Mouse (Mus musculus) liver, embryonic 14.5 days (tissue): ENCODE measurements at regions not wholly inside any gene's neighbourhood (a gene's known extent, or its start where the extent isn't known, plus 50 kb on each side); places are given as distances from the start of the nearest gene placed in this dataset.

Source experiments
- ATAC-seq: fragments of 200-750 bp; cut with Nextera tagmentation; 2 replicates; pipeline ENCODE4 v1.8.0; 2017; ENCODE audit warnings: moderate number of reproducible peaks, mild to moderate bottlenecking, moderate library complexity; ENCODE audit not compliant: insufficient read depth
- DNase-seq, 3 experiments: peaks; one replicate each; pipeline ENCODE4 v3.0.0-alpha.2; 2012 to 2013; ENCODE audit warnings: low read depth in 3 of 3, low spot score in 3 of 3
- H3K27ac ChIP-seq: fragments of 300-500 bp; sonication (generic); 2 replicates; pipeline ENCODE4 v1.5.1; 2014; ENCODE audit warnings: moderate library complexity, mild to moderate bottlenecking, control low read depth, inconsistent platforms
- H3K27me3 ChIP-seq: fragments of 300-500 bp; sonication (generic); 2 replicates; pipeline ENCODE4 v1.6.1; 2014; ENCODE audit warnings: mild to moderate bottlenecking, low read length, moderate library complexity; ENCODE audit not compliant: control insufficient read depth, insufficient read depth
- H3K36me3 ChIP-seq: fragments of 300-500 bp; sonication (generic); replicated peaks from 2 replicates; pipeline ENCODE4 v1.6.1; 2014; ENCODE audit warnings: low read depth; ENCODE audit not compliant: control insufficient read depth, insufficient read depth
- H3K4me1 ChIP-seq, 2 experiments: fragments of 200-500 bp in 1 of 2; fragments of 300-500 bp in 1 of 2; sonication (generic) in 1 of 2; replicated peaks; 2 replicates each; pipeline ENCODE4 v1.6.1; 2012 to 2014; ENCODE audit warnings: antibody characterized with exemption in 1 of 2, inconsistent platforms in 1 of 2, low read length in 1 of 2; ENCODE audit not compliant: control insufficient read depth in 2 of 2, insufficient read depth in 2 of 2
- H3K4me2 ChIP-seq: fragments of 300-500 bp; sonication (generic); 2 replicates; pipeline ENCODE4 v1.6.1; 2014; ENCODE audit warnings: low read depth, mild to moderate bottlenecking, control low read depth, moderate library complexity
- H3K4me3 ChIP-seq, 2 experiments: fragments of 200-500 bp in 1 of 2; fragments of 300-500 bp in 1 of 2; sonication (generic) in 1 of 2; 2 replicates each; pipeline ENCODE4 v1.5.1; 2012 to 2014; ENCODE audit warnings: low read depth in 2 of 2, low read length in 2 of 2, mild to moderate bottlenecking in 2 of 2, control low read depth in 1 of 2, inconsistent platforms in 1 of 2, moderate library complexity in 1 of 2; ENCODE audit not compliant: insufficient read depth in 1 of 2
- H3K9ac ChIP-seq: fragments of 300-500 bp; sonication (generic); replicated peaks from 2 replicates; pipeline ENCODE4 v1.6.1; 2014; ENCODE audit warnings: mild to moderate bottlenecking, control low read depth, moderate library complexity
- H3K9me3 ChIP-seq: fragments of 300-500 bp; sonication (generic); 2 replicates; pipeline ENCODE4 v1.6.1; 2016; ENCODE audit warnings: low read length, mixed read lengths; ENCODE audit not compliant: control insufficient read depth
- CTCF ChIP-seq: IDR thresholded peaks from 2 replicates; pipeline ENCODE4 v1.5.1; 2016; ENCODE audit warnings: antibody characterized with exemption, low read depth, control low read depth
- EP300 ChIP-seq: IDR thresholded peaks from 2 replicates; pipeline ENCODE4 v1.6.1; 2016; ENCODE audit warnings: antibody characterized with exemption, low read depth
- WGBS: fragments of 180-500 bp; shearing (Covaris S2); extraction: QIAGEN DNeasy Blood & Tissue Kit; methylation state at CpG from one replicate; pipeline ENCODE4 v1.1.7; 2014; ENCODE audit not compliant: insufficient replicate concordance; 5-methylcytosine and 5-hydroxymethylcytosine counted together

DNA sequence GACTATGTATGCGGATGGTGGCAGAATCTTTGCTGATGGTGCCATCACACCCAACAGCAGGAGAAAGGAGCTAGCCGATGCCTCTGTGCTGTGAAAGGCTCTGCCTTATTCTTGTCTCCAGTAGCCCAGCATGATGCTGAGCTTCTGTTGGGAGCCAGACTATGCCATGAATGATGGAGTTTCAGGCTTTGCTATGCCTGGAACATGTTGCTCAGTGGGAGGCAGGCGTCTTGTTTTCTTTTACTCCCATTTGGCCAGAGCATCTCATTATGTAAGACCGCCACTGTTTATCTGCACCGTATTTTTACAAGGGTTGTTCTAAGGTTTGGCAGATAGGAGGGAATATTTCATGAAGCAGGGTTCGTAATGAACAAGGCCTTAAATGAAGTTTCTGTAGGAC, 97.8 kb downstream of the Gja1 start:
- 67% methylated on average over 6 of the region's 6 CpGs for WGBS

DNA sequence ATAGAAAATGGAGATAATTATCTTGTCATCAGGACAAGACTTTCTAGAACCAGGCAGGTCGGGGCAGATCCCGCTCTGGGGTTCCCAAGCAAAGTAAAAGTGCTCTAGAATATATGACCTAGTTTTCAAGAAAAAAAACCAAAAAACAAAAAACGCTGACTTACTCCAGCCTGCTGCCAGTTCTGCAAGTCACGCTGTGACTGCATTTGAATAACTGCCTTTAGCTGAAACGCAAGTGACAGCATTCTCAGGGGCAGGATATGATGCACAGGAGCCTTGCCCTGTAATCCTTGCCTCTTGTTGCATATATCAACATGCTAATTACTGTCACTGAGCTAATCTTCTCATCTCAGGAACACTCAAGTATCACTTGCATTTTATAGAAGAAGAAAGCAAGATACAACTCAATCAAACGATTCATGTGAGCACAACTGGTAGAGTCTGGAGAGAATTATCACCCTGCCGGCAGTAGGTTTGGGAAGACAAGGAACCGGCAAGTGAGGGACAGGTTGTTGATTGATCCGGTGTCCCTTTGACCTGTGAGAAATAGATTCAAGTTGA, 105.1 kb downstream of the Gja1 start:
- Histone ChIP-seq H3K4me3 (no peak overlapping the region), H3K4me2 (no peak overlapping the region), H3K27me3 (no peaks in the 10 kb centered on the region), H3K9ac (no peak overlapping the region), H3K27ac (no peak overlapping the region), H3K36me3 (no peaks in the 10 kb centered on the region), H3K4me1 (peaks cover 0 to 2% of the 10 kb centered on the region in 2 experiments; a peak in 1 of 4 replicates), H3K9me3 (no peaks in the 10 kb centered on the region)
- ATAC-seq (no peak), DNase-seq (no peak)
- TF ChIP-seq CTCF (no peak), EP300 (no peak)
- 49% methylated on average over 9 of the region's 9 CpGs for whole genome bisulfite sequencing

More for the DNA sequence above, 97.8 kb downstream of the Gja1 start:
- no peaks in the 10 kb centered on the region for H3K27me3 ChIP-seq
- DNase-seq (no peak), ATAC-seq (no peak)
- no peaks in the 10 kb centered on the region for H3K4me1 ChIP-seq
- H3K4me3 ChIP-seq, result no peak overlapping the region
- H3K9ac ChIP-seq, result no peak overlapping the region
- no peaks in the 10 kb centered on the region for H3K9me3 ChIP-seq
- no peaks in the 10 kb centered on the region for H3K36me3 ChIP-seq
- no peak overlapping the region for H3K27ac ChIP-seq
- H3K4me2 ChIP-seq, result no peak overlapping the region
- TF ChIP-seq EP300 (no peak), CTCF (no peak)

- H3K27me3 ChIP-seq, result no peaks in the 10 kb centered on the region
Observed at GRCm38 (mm10) chr10:56484931-56485330, 107.8 kb downstream of the Gja1 start.

DNA sequence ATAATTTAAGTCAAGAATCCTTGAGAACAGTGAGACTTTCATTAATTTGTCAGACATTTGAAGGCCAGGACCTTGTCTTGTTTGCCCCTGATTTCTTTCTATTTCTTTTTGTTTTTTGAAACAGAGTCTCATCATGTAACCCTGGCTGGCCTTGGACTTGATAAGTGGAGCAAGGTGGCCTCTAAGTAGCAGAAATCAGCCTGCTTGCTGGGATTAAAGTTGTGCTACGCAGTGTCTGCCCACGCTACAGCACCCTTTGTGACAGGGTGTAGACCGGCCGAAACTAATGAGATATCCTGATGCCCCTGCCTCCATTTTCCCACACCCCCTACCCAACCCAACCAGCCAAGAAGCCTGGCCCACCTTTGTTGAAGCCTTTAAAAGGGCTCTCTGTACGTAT, 108.6 kb downstream of the Gja1 start:
- Histone ChIP-seq H3K9me3 (no peaks in the 10 kb centered on the region), H3K27me3 (no peaks in the 10 kb centered on the region), H3K4me1 (peaks cover 0 to 2% of the 10 kb centered on the region in 2 experiments; a peak in 1 of 4 replicates), H3K4me3 (no peak overlapping the region), H3K9ac (no peak overlapping the region), H3K36me3 (no peaks in the 10 kb centered on the region), H3K27ac (no peak overlapping the region), H3K4me2 (no peak overlapping the region)
- TF ChIP-seq CTCF (no peak), EP300 (no peak)
- 79% methylated on average over 5 of the region's 5 CpGs for WGBS
- ATAC-seq, result no peak
- no peak for DNase-seq

More at GRCm38 (mm10) chr10:56484931-56485330, 107.8 kb downstream of the Gja1 start:
- peaks cover 0 to 2% of the 10 kb centered on the region in 2 experiments; a peak in 1 of 4 replicates for H3K4me1 ChIP-seq
- ATAC-seq, result no peak
- H3K4me3 ChIP-seq, result no peak overlapping the region
- H3K9ac ChIP-seq, result no peak overlapping the region
- no peaks in the 10 kb centered on the region for H3K9me3 ChIP-seq
- TF ChIP-seq EP300, result no peak
- no peak for TF ChIP-seq CTCF
- no peak for DNase-seq
- no peak overlapping the region for H3K27ac ChIP-seq
- H3K4me2 ChIP-seq, result no peak overlapping the region
- 80% methylated on average over 8 of the region's 8 CpGs for WGBS
- no peaks in the 10 kb centered on the region for H3K36me3 ChIP-seq

GRCm38 (mm10) chr10:56486584-56486983, 109.5 kb downstream of the Gja1 start:
- H3K4me3 ChIP-seq, result no peak overlapping the region
- H3K36me3 ChIP-seq, result no peaks in the 10 kb centered on the region
- H3K27ac ChIP-seq, result no peak overlapping the region
- H3K4me2 ChIP-seq, result no peak overlapping the region
- no peak for TF ChIP-seq EP300
- TF ChIP-seq CTCF, result no peak
- H3K4me1 ChIP-seq, result peaks cover 0 to 2% of the 10 kb centered on the region in 2 experiments; a peak in 1 of 4 replicates
- H3K27me3 ChIP-seq, result no peaks in the 10 kb centered on the region
- ATAC-seq, result peak; percentile 50; the same call in 1 of the 2 replicates
- no peak overlapping the region for H3K9ac ChIP-seq
- 16% methylated on average over 6 of the region's 6 CpGs for WGBS
- H3K9me3 ChIP-seq, result no peaks in the 10 kb centered on the region
- DNase-seq, result peak in 1 of 3 experiments; percentile 1
